Mouse (Mus musculus) left cerebral cortex, adult 8-10 months (tissue): ENCODE results near the gene Rsph14. TPM values are rescaled to one million over a fixed set of nuclear protein-coding genes. Genes with fewer than 3 reads are reported as not detected.

Experiments
- DNase-seq, 2 experiments: peaks; one replicate each; pipeline ENCODE4 v3.0.0; 2022; ENCODE audit warnings: low spot score in 2 of 2
- total RNA-seq, 4 experiments: library from RNA; stranded (reverse); gene quantifications; 2 replicates each; pipeline ENCODE4 v1.2.4; 2022

Rsph14 gene
- total RNA-seq, 4 experiments from 2014 or later, result 0.41 to 0.88 (median 0.65) TPM

- DNase-seq, result no peak
Measured at GRCm38 (mm10) chr10:74995377-74995776, 37.0 kb downstream of the Rsph14 start.

- DNase-seq, result no peak
Measured at GRCm38 (mm10) chr10:74994863-74995262, 37.5 kb downstream of the Rsph14 start.

- DNase-seq, result no peak
Measured at GRCm38 (mm10) chr10:74990584-74991322, 41.6 kb downstream of the Rsph14 start.

GRCm38 (mm10) chr10:74989814-74990213, 42.6 kb downstream of the Rsph14 start:
- no peak for DNase-seq

GRCm38 (mm10) chr10:74987698-74988470, 44.5 kb downstream of the Rsph14 start:
- no peak for DNase-seq

- no peak for DNase-seq
Measured at GRCm38 (mm10) chr10:74983176-74983575, 49.2 kb downstream of the Rsph14 start.

GRCm38 (mm10) chr10:74981159-74981558, 51.2 kb downstream of the Rsph14 start:
- no peak for DNase-seq

GRCm38 (mm10) chr10:74978056-74978455, 54.3 kb downstream of the Rsph14 start:
- no peak for DNase-seq

GRCm38 (mm10) chr10:74976429-74976828, 56.0 kb downstream of the Rsph14 start:
- DNase-seq, result no peak

GRCm38 (mm10) chr10:74975626-74976025, 56.8 kb downstream of the Rsph14 start:
- DNase-seq, result no peak

- DNase-seq, result no peak
Measured at GRCm38 (mm10) chr10:74973026-74973425, 59.4 kb downstream of the Rsph14 start.

- no peak for DNase-seq
Measured at GRCm38 (mm10) chr10:74969266-74969665, 63.1 kb downstream of the Rsph14 start.

- peak in 1 of 2 experiments; percentile 24 for DNase-seq
Measured at GRCm38 (mm10) chr10:74967651-74968267, 64.6 kb downstream of the Rsph14 start.

- DNase-seq, result peak; percentile 97 to 98
Measured at GRCm38 (mm10) chr10:74966850-74967451, 65.4 kb downstream of the Rsph14 start, which contains the start of gene Gnaz. TSS of gene Gnaz (plus strand) at chr10:74967177.

GRCm38 (mm10) chr10:74964380-74964779, 68.0 kb downstream of the Rsph14 start:
- no peak for DNase-seq

GRCm38 (mm10) chr10:74952830-74953443, 79.4 kb downstream of the Rsph14 start:
- DNase-seq, result peak; percentile 23 to 71

GRCm38 (mm10) chr10:74940795-74941194, 91.6 kb downstream of the Rsph14 start:
- no peak for DNase-seq

GRCm38 (mm10) chr10:74939300-74939699, 93.1 kb downstream of the Rsph14 start:
- no peak for DNase-seq

- DNase-seq, result no peak
Measured at GRCm38 (mm10) chr10:74938410-74938809, 94.0 kb downstream of the Rsph14 start.

- no peak for DNase-seq
Measured at GRCm38 (mm10) chr10:74937003-74937790, 95.2 kb downstream of the Rsph14 start.
